Mouse (Mus musculus) cerebellum, adult 2 months (tissue): Measurements from ENCODE around the gene Kiss1r.

Source experiments
- CTCF ChIP-seq: fragments of 200-500 bp; IDR thresholded peaks from 2 replicates; pipeline ENCODE4 v1.5.1; 2011; ENCODE audit warnings: low read depth, mild to moderate bottlenecking, control low read depth, low read length, moderate library complexity, borderline replicate concordance; ENCODE audit not compliant: insufficient read depth
- POLR2A ChIP-seq: fragments of 200-500 bp; IDR thresholded peaks from 2 replicates; pipeline ENCODE4 v1.6.1; 2011; ENCODE audit warnings: low read length, control low read depth, borderline replicate concordance; ENCODE audit not compliant: insufficient read depth

GRCm38 (mm10) chr10:79940749-79941148 is 24.0 kb downstream of the Kiss1r start:
- TF ChIP-seq CTCF, result no peak
- no peak for TF ChIP-seq POLR2A
